Mouse (Mus musculus) megakaryocyte, adult 5-6 weeks (primary cell): ENCODE results near the gene Zcchc13. TPM values are rescaled to one million over a fixed set of nuclear protein-coding genes. Genes with fewer than 3 reads are reported as not detected.

Source experiments
- ATAC-seq: 2 replicates; pipeline ENCODE4 v1.8.0; 2016; ENCODE audit warnings: mild to moderate bottlenecking, inconsistent platforms; ENCODE audit not compliant: poor library complexity, severe bottlenecking
- total RNA-seq, 2 experiments: library from RNA; stranded (forward) in 1 of 2; stranded (reverse) in 1 of 2; fragments of 153-499, 151-499 nt in 1 of 2; fragments of 221-1000, 200-1000 nt in 1 of 2; gene quantifications; 2 replicates each; pipeline versions ENCODE4 v1.2.3 to v1.2.4; 2015 to 2017

The Zcchc13 gene
- total RNA-seq (2015) (0.30 TPM in 1 of 2 replicates, not detected in the other), total RNA-seq (2017) (not detected in 2 replicates)

DNA sequence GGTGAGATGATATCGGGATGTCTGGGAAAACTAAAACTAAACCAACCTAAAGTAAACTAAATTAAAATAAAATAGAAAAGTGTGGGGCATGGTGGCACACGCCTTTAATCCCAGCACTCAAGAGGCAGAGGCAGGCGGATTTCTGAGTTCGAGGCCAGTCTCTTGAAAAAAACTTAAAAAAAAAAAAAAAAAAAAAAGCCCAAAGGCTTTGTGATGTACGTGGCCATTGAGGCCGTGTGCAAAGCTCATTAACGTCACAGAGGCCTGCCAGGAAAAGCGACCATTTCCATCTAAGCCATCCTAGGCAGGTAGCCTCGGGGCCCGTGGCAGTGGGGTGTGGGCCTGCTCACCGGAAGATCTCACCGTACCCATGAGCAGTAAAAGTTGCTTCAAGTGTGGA is at the start of gene Zcchc13:
Zcchc13 (plus strand) TSS at position 284 of the 400 bp plus-strand sequence.
- ATAC-seq: no peak

DNA sequence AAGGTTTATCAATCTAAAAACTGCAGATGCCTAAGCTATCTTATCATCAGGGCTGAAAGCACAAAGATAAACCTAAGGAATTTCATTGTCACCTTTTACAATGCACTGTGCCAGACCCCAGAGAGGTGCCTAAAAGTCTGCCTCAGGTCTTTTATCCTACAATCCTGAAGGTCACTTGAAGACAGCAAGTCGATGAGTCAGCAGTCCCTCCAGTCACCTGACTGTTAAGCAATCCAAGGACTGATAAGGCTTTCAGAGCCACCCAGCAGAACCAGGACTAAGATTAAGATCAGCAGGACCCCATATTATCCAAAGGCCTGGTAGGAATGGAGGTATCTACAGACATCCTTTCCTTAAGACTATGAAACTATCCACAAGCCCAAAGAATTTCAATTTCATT is 46.1 kb upstream of the Zcchc13 start:
- ATAC-seq: no peak

DNA sequence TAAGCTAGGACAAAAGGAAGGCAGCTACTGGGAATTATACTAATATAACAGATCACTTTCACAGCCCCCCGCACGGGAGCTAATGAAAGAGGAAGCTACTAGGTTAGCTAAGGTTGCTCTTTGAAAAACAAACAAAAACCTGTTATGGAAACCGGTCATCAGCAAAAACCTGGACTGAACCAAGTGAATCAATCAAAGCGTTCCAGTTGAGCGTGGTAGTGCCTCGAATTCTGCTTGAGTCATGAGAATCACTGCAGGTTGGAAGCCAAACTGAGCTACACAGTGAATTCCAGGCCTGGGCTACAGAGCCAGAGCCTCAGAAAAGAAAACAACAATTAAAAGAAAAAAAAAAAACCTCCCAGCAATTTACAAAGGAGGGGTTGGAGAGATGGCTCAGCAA is 38.3 kb upstream of the Zcchc13 start:
- ATAC-seq: no peak

DNA sequence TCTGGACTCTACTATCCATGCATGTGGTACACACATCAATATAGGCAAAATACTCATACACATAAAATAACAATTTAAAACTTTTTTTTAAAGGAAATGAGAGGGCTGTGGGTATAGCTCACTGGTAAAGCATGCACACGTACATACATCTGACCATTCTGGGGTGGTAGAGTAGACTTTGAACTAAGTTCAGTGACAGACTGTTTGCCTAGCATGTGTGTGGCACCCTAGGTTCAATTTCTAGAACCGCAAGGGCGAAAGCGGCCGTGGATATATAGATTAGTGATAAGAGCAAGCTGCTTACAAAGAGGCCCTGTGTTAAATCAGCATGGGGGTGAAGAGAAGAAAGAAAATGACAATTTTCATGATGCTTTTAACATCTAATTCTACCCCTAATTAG is 27.8 kb upstream of the Zcchc13 start:
- no peak for ATAC-seq

DNA sequence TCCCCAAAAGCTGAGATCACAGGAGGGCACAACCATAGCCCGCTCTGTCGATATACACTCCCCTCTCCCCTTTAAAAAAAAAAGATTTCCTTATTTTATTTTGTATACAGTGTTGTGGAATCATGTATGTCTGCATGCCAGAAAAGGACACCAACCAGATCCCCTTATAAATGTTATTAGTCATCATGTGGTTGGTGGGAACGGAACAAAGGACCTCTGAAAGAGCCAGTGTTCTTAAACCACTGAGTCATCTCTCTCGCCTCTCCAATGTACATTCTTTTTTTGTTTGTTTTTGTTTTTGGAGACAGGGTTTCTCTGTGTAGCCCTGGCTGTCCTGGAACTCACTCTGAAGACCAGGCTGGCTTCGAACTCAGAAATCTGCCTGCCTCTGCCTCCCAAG is 26.2 kb upstream of the Zcchc13 start:
- no peak for ATAC-seq

DNA sequence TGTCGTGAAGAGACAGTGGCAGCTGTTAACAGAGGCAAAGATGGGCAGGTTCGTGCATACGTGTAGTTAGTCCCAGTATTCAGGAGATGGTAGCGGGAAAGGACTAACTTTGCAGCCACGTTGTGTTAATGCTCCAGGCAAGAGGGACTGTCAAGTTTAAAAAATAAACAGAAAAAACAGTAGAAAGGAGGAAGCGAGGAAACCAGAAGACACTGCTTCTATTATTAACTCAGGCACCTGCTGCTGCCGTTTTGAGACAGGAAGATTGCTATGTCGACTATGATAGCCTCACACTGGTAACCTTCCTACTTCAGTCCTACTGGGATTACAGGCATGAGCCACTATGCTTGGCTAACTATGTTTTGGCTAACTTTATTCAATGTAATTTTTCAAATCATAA is 24.9 kb upstream of the Zcchc13 start:
- ATAC-seq: no peak

DNA sequence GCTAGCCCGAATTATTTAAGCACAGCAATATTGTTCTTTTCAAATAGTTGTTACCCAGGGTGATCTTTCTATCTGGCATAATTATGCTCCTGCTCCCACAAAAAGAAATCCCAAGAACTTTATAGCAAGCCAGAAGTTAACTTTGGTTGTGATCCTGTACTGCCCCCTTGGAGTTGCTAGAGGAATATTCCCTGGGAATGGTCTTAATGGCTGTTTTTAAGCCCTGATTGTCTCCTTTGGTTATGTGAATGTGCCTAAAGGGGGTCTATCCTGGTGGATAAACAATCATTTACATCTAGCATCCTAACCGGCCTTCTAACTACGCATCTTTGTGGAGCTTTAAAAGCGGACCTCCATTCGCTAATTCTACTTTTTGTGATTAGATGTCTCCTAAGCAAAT is 20.0 kb upstream of the Zcchc13 start:
- ATAC-seq: no peak

DNA sequence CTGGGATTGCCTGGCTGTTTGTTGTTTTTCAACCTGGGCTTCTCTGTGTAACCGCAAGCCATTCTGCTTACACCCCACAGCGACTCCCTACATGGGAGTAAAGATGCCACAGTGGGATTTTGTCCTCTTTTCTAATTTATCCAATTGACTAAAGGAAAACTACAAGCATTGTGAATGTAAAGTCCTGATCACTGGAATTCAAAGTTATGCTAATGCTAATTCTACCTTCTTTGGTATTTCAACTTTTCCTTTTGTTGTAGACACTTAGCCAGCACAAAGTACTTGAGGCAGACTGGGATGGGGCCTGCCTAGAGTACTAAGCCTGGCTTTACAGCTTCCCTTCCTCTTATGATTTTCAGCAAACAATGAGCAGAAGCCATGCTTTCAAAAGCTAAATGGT is 18.9 kb upstream of the Zcchc13 start:
- no peak for ATAC-seq

DNA sequence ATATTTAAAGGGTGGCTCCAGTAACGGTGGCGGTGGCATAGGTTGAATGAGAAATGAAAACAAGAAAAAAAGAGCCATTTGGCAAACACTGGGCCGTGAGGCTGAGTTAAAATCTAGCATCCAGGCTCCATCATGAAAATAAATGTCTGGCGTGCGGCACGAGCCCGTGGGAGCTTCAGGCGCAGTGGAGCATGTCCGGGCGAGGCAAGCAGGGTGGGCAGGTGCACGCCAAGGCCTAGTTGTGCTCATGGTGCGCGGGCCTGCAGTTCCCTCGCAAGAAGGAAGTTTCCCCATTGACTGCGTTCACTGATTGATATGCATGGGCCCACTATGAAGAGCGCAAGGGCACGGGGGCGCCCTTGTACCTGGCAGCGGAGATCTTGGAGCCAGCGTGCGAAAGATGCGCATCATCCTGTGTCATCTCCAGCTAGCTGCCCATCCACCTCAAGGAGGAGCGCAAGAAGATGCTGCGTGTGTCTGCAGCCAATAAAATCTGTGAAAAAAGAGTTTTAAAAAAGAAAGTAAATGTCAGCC is 15.6 kb upstream of the Zcchc13 start:
- no peak for ATAC-seq

DNA sequence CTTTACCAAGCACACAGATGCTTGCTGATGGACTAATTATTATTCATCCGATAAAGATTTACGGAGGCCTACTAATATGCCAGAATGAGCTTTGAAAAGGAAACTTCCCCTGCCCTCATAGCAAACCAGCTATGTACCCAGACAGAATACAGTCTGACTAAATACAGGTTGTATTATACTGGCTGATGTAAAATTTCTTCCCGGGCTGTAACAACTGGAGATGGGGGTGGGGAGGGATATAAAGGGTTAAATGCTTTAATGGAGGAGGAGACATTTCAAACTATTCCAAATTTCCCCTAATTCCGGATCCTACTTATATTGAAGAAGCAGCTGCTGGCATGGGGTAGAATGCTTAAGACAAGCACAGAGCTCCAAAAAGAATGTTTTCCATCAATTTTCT is 14.9 kb upstream of the Zcchc13 start:
- no peak for ATAC-seq

DNA sequence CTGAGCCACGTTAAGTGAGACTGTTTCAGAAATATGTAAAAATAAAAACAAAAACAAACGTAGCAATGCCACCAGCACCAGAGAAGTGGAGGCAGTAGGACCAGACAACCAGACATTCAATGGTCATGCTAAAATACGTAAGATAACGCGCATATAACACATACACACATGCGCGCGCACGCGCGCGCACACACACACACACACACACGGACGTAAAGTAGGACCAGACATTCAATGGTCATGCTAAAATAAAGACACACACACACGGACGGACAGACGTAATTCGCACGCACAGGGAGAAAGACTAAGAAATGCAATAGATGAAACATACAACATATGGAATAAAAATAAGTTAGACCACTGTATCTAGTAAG is 14.2 kb upstream of the Zcchc13 start:
- peak; percentile 53 for ATAC-seq

DNA sequence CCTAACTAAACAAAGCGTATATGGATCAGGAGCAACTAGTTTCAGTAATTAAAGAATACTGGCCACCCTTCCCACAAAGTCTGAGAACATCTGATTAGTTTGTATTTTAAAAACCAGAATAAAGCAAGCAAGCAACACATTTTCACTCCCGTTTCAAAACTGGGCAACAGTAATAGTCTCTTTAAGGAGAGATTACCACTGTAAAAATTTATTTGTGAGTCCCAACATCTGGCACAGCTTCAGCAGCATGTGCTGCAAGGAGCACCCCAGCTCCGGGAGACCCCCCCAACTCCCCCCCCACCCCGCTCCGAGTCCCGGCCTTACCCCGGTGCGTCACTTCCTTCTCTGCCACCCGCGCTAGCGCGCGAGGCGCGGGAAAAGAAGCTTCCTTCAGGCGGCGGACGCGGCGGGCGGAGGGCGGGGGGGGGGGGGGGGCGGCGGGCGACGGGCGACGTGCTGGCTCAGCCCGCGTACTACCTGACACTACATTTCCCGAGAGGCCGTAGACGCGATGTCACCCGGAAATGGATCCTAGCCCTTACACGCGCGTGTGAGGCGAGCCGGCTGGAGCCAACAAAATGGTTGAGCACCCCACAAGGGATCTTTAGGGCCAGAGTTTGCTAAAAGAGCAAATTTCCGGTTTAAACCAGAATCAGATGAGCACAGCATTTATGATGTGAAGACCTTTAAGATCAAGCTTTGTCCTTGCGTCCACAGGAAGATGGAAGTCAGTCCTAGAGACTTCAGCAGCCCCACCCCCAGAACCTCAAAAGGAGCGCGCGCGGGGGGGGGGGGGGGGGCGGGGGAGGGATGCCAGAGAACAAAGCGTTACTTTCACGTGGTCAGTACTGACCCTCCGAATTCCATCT is 13.6 kb upstream of the Zcchc13 start:
- peak; percentile 91 for ATAC-seq

DNA sequence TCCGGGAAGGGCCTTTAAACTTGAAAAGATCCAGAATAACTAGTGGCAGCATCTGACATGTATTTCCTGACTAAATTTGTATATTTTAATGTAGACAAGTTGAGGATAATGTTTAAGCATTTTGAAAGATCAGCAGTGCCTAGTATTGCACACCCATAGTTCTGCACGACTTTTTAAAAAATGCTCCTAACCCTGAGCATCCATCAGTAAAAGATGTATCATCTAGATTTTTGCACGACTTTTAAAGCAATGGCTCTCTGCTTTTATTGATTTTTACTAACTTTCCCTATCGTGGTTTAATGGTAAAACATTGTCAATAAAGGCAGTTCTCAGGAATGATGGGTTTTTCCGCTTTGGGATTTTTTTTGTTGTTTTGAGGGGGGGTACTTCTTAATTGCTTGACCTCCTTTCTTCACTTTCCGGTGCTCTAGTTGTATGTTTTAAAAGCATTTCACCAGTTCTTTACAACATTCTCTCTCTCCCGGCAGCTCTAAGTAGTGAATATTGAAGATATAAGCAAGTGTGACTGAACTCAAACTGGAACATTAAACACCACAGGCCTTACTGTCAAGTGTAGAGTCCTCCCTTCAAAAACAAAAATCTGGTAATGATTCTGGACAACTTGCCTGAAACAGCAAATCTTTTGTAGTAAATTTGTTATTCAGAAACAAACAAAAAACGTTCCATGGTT is 12.8 kb upstream of the Zcchc13 start:
- no peak for ATAC-seq

DNA sequence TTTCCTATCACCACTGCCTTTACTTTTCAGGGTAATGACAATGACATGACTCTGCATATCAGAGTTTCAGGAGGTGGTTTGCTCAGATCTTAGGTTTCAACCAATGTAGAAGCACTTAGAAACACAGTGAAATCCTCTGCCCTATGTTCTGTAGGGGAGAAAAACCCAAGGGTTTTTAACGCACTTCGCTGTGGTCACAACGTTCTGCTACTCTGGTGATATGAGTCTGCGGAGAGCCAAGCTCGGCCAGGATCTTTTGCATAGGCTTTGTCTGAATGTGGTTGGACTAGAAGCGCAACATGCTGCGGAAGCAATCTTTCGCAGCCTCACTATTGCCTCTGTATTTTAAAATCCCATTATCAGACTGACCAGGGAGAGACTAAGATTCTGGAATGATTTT is 8.6 kb upstream of the Zcchc13 start:
- 0 out of 2 replicates have a peak, but pooled peaks have one; percentile 1 for ATAC-seq

DNA sequence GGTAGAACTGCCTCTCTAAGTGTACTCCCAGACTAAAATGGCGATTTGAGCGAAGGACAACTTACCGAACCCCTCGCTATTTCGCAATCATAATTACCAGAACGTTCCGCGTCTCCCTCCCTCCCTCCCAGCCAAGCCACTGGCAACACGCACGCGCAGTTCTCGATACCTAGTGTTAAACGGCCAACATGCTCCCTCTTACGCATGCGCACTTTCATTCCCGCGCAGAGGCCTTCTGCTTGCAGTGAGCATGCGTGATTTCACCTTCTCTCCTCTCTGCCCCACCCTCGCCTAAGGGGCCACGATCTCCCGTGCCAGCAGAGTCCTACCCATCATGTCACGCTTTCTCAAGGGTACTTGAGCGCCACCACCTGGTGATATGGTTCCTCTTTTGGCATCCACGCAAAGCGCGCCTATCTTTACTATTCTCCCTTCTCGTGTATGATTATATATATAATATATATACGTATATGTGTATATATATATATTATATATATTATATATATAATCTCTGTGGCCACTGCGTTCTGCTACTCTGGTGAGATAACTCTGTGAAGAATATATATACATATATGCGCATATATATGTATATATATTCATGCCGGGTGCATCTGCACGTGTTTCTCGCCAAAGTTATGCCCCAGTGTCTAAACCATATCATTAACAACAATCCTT is 8.0 kb upstream of the Zcchc13 start:
- peak; percentile 96 for ATAC-seq

DNA sequence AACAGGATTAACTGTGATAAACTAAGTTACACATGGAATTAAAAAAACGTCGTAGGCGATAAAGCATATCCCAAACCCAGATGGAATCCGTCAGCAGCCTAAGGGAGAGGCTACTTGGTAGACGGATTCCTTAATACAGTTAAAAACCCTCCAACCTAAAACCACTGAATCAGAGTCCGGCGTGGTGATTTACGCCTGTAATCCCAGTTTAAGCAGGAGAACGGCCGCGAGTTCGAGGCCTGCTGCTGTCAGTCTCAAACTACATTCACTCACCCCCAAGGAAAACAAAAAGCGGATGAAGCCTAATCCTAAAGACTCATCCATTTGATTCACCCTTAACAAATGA is 7.5 kb upstream of the Zcchc13 start:
- no peak for ATAC-seq

DNA sequence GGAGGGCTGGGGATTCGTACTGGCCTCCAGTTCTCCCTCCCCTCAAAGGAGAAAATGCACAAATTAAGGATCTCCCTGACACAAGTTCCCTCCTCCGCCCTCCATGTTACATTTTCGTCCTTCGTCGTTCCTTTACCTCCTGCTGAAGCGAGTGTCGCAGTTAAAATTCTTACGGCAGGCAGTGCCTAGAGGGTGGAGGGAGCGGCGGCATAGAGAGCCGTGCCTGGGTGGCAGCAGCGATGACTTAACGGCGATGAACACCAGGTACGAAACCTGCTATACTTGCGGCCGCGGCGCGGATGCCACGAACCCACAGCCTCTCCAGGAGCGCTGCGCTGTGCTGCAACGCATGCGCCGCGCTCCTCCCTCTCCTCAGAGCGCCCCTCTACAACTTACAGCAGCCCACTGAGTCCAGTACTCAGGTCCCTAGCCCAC is 7.0 kb upstream of the Zcchc13 start:
- ATAC-seq: peak; percentile 39

DNA sequence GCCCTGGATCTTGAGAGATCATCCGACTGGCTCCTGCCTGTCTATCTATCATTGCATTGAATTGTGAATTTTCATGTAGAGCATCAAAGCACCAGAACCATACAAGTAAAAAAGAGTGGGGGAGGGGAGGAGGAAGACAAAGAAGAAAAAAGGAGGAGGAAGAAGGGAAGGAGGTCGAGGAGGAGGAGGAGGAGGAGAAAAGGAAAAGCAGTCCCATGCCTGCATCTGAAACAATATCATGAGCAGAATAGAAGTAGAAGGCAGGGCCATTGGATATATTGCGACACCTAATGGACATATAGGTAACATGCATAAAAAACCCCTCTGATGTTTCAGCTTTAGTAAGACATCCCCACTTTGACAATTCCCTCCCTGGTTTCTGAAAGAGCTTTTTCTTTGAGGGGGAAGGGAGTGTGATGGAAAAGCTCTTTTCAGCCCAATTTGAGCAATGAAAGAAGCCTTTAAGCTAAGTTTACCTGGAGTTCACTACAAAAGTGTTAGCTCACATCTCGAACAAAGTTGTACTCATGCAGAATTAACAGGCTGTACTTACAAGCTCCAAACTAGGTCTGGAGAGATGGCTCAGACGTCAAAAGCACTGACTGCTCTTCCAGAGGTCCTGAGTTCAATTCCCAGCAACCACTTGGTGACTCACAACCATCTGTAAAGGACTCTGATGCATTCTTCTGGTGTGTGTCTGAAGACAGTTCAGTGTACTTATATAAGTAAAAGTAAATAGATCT is 5.8 kb upstream of the Zcchc13 start:
- no peak for ATAC-seq

DNA sequence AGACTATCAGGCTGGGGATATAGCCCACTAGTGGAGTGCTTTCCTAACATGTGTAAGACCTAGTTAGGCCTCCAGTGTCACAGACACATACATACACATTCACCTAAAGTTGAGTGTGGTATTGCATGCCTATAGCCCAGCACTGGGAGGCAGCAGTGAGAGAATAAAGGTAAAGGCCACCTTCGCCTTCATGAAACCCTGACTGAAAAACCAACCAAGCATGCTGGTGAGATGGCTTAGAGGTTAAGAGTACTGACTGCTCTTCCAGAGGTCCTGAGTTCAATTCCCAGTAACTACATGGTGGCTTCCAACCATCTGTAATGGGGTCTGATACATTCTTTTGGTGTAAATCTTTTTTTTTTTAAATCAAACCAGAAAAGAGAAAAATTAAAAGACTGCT is 1.5 kb upstream of the Zcchc13 start:
- ATAC-seq: no peak

DNA sequence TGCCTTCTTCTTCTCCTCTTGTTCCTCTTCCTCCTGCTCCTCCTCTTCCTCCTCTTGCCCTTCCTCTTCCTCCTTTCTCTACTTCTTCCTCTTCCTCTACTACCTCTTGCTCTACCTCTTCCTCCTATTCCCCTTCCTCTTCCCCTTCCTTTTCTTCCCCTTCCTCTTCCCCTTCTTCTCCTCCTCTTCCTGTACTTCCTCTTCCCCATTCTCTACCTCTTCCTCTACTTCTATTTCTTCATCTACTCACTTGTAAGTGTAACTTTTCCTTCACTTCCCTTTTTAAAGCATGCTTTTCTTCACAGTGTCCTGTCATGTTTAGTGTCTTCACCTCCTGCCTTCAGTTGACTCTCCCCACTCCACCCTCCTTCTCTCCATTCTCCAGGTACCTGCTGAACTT is 3.5 kb downstream of the Zcchc13 start:
- ATAC-seq: peak; percentile 72

DNA sequence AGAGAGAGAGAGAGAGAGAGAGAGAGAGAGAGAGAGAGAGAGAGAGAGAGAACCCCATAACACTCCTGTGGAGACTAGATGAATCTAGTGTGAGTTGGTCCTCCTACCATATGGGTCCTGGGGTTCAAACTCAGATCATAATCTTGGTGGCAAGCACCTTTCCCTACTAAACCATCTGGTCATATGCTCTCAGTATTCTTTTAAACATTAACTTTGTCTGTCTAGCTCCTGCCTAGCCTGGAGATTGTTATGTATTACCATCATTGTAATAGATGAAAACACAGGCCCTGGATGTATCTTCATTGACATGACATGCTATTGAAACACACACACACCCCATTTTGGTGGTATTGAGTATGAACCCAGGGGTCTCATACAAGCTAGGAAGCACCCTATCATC is 5.6 kb downstream of the Zcchc13 start:
- no peak for ATAC-seq
